Mouse (Mus musculus) adrenal gland, adult 8-10 months (tissue): ENCODE measurements around the gene Mfge8. TPM values are rescaled to one million over a fixed set of nuclear protein-coding genes. Genes with fewer than 3 reads are reported as not detected.

Experiments used
- DNase-seq: peaks from one replicate; pipeline ENCODE4 v3.0.0; 2022
- total RNA-seq, 4 experiments: library from RNA; stranded (reverse); gene quantifications; 2 replicates each; pipeline ENCODE4 v1.2.4; 2022

Mfge8 gene
- 100 to 1,000 TPM; 263 to 328 (median 290) TPM for total RNA-seq

GRCm38 (mm10) chr7:79148711-79149266 lies at the start of gene Mfge8:
Gene Mfge8, minus strand, starts transcription at chr7:79149060.
- DNase-seq: peak; percentile 86

- no peak for DNase-seq
Observed at GRCm38 (mm10) chr7:79194560-79195413, 45.9 kb upstream of the Mfge8 start.

DNA sequence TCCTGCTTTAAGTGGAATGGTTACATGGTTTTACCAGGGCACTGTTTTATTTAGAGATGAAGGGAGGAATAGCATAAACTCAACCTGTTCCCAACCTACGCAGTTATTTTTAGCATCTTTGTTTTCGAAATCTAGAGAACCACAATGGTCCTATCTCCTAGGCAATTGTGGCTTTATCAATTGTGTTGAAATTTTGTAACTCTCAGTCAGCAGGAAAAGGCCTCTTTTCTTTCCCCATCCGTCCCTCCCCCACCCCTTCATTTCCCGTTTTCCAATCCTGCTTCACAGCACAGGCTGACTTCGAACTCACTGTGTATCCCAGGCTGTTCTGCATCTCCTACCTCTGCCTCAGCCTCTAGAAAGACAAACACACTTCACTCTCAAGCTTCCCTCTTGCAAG lies 45.1 kb upstream of the Mfge8 start:
- no peak for DNase-seq

DNA sequence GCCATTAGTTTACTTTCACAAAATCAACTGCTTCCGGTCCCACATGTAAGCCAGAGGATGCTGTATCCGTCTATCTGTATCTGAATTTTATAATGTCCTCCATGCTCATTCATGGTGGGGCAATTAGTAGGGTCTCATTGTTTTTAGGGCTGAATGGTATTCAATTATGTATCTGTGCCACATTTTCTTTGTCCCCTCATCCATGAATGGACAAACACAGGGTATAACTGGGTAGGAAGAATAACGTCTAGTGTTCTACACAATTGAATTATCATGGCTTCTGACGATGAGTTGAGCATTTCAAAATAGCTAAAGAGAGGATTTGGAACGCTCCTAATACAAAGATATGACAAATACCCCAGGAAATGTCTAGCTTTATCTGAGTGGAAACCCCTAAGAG lies 42.6 kb upstream of the Mfge8 start:
- DNase-seq: no peak

DNA sequence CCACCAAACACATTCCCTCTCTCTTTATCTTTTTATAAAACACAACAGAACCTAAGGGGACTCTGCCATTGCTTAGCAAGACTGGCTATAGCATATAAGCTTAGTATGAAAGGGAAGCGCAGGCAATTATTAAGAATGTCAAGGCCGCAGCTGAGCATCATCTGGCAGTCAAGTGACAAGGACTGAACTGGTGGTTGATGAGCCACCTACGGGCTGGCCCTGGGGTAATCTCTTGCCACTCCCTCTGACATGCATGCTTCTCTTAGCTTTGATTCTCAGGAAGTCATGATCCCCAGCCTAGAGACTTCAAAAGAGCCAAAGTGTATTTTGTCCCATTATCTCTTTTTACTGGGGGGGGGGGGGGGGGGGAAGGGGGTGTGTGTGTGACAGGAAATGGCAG lies 41.7 kb upstream of the Mfge8 start:
- DNase-seq: peak; percentile 49

- DNase-seq: no peak
Observed at GRCm38 (mm10) chr7:79189211-79189610, 40.4 kb upstream of the Mfge8 start.

DNA sequence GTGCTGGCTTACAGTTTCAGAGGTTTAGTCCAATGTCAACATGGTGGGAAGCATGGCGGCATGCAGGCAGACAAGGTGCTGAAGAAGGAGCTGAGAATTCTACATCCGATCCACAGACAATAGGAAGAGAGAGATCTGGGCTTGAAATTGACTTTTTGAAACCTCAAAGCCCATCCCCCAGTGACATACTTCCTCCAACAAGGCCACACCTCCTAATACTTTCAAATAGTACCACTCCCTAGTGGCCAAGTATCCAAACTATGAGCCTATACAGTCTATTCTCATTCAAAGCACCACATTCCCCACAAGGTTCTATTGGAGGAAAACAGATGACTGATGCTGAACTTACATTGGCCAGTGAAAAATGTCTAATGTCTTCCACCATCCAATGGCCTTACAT lies 38.7 kb upstream of the Mfge8 start:
- DNase-seq: no peak

DNA sequence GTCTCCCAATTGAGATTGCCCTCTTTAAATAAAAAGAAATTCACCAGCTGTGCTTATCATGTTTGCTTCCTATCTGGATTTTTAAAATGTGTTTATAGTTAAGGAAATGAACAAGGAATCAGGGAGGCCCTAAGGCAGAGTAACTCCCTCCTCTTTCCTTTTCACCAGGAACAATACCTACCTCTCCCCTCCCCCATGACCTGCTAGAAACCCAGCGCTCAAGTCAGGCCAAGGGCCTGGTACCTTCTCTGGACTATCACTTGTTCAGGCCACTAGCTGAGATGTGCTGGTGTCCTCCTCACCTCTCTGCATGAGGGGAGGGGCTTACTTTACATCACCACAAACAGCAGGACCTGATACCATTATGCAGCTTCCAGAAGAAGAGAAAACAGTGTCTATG lies 34.6 kb upstream of the Mfge8 start:
- DNase-seq: no peak

- no peak for DNase-seq
Observed at GRCm38 (mm10) chr7:79173800-79174199, 24.9 kb upstream of the Mfge8 start.

- no peak for DNase-seq
Observed at GRCm38 (mm10) chr7:79171782-79172181, 22.9 kb upstream of the Mfge8 start.

DNA sequence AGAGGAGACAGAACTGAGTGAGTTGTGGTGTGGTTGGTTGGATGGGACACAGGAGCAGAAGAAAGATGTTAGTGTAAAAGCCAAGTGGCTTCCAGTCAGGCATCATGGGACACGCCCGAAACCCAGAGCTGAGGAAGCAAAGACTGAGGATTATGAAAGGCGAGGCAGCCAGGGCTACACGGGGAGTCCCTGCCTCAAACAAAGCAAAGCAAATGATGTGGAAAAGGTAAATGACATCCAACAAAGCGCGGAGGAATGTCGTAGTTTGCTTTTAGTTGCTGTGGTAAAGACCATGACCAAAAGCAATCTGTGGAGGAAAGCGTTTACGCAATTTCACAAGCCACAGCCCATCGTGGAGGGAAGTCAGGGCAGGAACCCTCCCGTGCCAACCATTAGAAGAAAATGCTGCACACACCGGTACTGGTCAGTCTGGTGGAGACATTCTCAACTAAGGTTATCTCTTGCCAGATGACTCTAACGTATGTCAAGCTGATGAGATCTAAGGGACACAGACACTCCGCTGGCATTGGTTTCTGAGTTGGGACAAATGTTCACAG lies 18.2 kb upstream of the Mfge8 start:
- DNase-seq: no peak

DNA sequence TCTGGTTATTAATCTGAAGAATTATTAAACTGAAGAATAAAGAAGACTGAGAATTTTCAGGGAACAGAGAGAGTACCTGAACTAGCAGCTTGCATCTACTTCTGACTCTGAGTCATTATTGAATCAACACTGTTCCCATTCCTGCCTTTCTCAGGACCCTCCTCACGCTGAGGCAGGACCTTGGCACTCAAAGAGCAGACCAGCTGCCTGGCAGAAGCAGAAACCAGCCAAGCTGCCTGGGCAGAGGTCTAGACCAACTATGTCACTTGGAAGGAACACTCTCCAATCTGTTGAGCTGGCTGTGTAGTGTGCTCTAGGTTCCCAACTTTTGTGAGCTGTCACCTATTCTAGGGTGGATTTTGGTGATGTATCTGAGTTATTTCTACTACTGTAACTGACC lies 10.5 kb upstream of the Mfge8 start:
- no peak for DNase-seq

DNA sequence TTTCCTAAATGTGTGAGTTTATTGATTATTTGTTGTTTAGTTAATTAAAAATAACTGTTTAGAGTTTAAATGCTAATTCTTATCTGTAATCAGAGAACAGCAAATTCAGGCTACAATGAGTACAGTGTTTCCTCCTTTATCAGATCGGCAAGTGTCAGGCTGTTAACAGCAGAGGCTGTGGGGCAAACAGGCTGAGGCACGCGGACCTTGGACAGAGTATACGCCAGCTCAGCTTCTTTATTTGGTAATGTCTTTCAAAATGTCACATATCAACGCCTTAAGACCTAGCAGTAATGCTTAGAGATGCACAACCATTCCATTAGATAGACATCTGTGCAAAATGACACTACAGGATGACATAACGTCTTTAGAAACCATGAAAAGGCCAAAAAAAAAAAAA lies 662 bp upstream of the Mfge8 start:
- no peak for DNase-seq

GRCm38 (mm10) chr7:79147931-79148653 lies 768 bp downstream of the Mfge8 start:
- DNase-seq: no peak

DNA sequence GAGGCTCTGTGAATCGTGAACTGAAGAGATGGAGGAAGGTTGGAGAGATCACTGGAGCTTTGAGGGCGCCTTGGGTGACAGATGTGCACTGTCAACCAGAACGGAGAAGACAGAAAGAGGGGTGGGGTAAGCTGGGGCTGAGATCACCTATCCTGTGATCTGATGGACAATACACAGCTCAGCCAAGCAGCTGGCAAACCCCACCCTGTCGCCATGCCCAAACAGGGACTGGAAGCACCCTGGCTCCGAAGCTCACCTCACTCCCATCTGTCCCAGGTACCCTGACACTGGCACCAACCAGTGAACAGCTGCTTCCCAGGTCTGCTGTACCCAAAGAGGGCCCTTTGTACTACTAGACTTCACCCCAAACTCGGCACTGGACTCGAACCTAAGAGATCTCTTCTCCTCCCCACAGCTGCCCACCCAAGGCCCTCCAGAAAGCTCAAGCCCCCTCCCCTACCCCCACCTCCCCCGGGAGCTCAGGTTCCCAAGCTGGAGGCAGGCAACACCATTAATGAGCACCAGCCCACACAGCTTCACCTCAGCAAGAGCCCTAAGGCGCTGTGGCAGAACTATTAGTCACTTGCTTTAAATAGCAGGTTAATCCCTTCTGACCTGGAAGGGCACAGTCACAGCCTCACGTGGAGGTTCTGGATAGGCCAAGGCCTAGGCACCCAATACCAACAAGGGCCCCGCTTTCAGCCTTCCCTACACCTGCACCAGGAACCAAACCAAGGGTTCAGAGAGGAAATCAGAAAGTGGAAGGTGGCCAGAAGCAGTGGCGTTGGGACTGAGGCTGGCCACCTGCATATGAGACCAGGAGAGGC lies 1.6 kb downstream of the Mfge8 start:
- DNase-seq: no peak

DNA sequence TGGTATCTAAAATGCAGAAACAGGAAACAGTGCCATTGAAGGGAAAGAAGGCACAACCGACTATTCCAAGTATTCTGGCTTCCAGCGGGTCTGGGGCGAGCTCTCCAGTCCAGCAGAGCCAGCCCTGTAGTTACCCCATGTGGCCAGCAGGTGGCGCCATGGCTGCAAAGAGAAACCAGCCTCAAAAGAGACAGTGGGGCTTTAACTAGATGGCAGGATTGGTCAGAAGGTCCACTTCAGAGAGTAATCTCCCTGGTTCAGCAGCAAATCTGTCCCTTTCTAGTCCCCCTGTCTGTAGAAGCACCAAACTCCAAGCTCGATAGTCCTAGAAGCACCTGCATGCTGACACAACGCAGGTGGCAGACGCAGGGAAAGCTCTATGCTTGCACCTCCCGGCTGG lies 8.0 kb downstream of the Mfge8 start:
- DNase-seq: peak; percentile 50

GRCm38 (mm10) chr7:79139891-79140591 lies 8.8 kb downstream of the Mfge8 start:
- DNase-seq: no peak

DNA sequence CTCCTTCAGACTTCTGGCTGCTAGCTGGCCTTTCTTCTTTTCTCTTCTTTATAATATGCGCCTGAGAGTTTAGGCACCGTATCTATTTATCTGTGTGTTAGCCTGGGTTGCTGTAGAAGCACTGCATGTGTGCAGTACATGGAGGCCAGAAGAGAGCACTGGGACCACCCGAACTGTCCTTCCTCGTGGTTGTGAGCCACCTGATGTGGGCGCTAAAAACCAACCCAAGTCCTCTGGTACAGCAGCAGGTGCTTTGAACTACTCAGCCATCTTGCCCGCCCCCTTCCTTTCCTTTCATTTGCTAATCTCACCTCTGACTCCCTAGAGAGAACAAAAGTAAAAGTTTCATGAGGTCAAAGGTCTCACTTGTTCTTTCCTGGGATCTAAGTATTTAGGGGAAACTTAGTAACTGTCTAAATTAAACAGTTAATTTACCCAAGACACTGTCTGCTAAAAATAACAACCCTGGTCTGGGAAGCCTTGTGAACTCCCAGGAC lies 9.5 kb downstream of the Mfge8 start:
- no peak for DNase-seq

GRCm38 (mm10) chr7:79133391-79133790 lies 15.5 kb downstream of the Mfge8 start:
- no peak for DNase-seq

- DNase-seq: no peak
Observed at GRCm38 (mm10) chr7:79130843-79131444, 17.9 kb downstream of the Mfge8 start, which contains the start of gene Hapln3. Gene Hapln3, minus strand, starts transcription at chr7:79131018.

GRCm38 (mm10) chr7:79130385-79130784 lies 18.5 kb downstream of the Mfge8 start:
- no peak for DNase-seq
